Mouse (Mus musculus): ENCODE results near the gene Pltp.

DNA sequence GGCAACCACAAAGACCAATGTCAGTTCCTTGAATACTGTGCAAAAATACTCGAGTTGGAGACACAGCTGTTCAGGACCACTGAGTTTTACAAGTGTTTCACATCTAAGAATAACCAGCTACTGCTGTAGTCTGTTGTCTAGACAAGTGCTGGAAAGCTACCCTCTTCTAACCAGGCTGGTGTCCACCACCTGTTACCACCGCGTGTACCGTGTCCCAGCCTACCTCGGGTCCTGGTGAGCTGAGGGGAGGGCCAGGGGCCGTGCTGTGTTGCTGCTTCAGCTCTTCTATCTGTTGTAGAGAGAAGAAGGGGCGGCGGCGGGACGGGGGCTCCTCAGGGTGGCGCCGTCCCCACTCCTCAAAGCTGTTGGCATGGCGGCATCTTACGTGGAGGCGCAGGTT is 41.5 kb upstream of the Pltp start:
- TF ChIP-seq POLR2A (IDR thresholded peaks at IDR 0.05; ENCODE audit: low read depth, low read length) (no peak), CTCF (IDR thresholded peaks at IDR 0.05; ENCODE audit: extremely low read depth, insufficient read depth, insufficient read length, insufficient replicate concordance) (no peak)

Data from spleen, adult 2 months (tissue).